Mouse (Mus musculus): ENCODE measurements around the gene Rdh14.

The Rdh14 gene

GRCm38 (mm10) chr12:10390671-10391441, at the start of gene Rdh14:
Rdh14 (plus strand) TSS chr12:10390772.
- DNase-seq (ENCODE audit: low read depth): peak; percentile 95

GRCm38 (mm10) chr12:10350706-10351105, 39.9 kb upstream of the Rdh14 start:
- DNase-seq (ENCODE audit: low read depth): no peak

GRCm38 (mm10) chr12:10357756-10358155, 32.8 kb upstream of the Rdh14 start:
- no peak for DNase-seq (ENCODE audit: low read depth)

GRCm38 (mm10) chr12:10369673-10370072, 20.9 kb upstream of the Rdh14 start, which contains the start of gene Nt5c1b:
Nt5c1b (plus strand) TSS chr12:10369973.
- DNase-seq (ENCODE audit: low read depth): no peak

GRCm38 (mm10) chr12:10400788-10401187, 10.2 kb downstream of the Rdh14 start:
- DNase-seq (ENCODE audit: low read depth): no peak

GRCm38 (mm10) chr12:10402421-10403115, 12.0 kb downstream of the Rdh14 start:
- no peak for DNase-seq (ENCODE audit: low read depth)

GRCm38 (mm10) chr12:10410511-10411179, 20.1 kb downstream of the Rdh14 start:
- no peak for DNase-seq (ENCODE audit: low read depth)

- DNase-seq (ENCODE audit: low read depth): no peak
Observed at GRCm38 (mm10) chr12:10411453-10411852, 20.9 kb downstream of the Rdh14 start.

- DNase-seq (ENCODE audit: low read depth): no peak
Observed at GRCm38 (mm10) chr12:10422347-10422746, 31.8 kb downstream of the Rdh14 start.

GRCm38 (mm10) chr12:10425982-10426863, 35.7 kb downstream of the Rdh14 start:
- DNase-seq (ENCODE audit: low read depth): no peak

GRCm38 (mm10) chr12:10430999-10431398, 40.4 kb downstream of the Rdh14 start:
- DNase-seq (ENCODE audit: low read depth): no peak

GRCm38 (mm10) chr12:10438054-10439001, 47.8 kb downstream of the Rdh14 start:
- peak; percentile 64 for DNase-seq (ENCODE audit: low read depth)

- no peak for DNase-seq (ENCODE audit: low read depth)
Observed at GRCm38 (mm10) chr12:10439483-10440235, 49.1 kb downstream of the Rdh14 start.
